Mouse (Mus musculus) thymus, adult 2 months (tissue): ENCODE measurements around the gene Unc80.

ENCODE experiments used
- CTCF ChIP-seq: fragments of 200-500 bp; IDR thresholded peaks from 2 replicates; pipeline ENCODE4 v1.5.1; 2012; ENCODE audit warnings: mild to moderate bottlenecking, control low read depth, low read length, moderate library complexity, borderline replicate concordance; ENCODE audit not compliant: control insufficient read depth, poor library complexity, insufficient read depth; ENCODE audit errors: extremely low read depth
- POLR2A ChIP-seq: fragments of 200-500 bp; IDR thresholded peaks from 2 replicates; pipeline ENCODE4 v1.6.1; 2012; ENCODE audit warnings: mild to moderate bottlenecking, low read length, control low read depth, moderate library complexity; ENCODE audit not compliant: control insufficient read depth, poor library complexity, insufficient read depth; ENCODE audit errors: extremely low read depth

DNA sequence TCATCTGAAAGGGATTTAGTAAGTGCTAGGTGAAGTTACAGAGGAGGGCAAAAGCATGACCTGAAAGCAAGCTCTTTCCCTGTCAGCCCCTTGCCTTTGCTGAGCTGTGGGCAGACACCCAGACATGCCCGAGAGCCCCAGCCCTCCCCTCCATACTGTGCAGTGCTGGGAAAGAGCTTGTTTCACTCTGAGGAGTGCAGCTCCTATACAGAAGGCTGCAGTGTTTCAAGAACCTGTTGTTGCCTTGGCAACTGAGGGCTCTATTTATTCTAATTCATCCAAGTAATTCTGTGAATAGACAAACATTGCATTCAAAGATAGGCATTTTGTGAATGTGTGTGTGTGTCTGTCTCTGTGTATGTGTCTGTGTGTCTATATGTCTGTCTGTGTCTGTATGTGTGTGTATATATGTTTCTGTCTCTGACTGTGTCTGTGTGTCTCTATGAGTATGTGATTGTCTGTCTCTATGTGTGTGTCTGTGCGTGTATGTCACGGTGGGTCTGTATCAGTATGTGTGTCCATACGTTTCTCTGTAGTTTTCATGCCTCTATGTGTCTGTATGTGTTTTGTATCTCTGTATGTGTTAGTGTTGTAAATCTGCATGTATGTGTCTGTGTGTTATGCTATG is 187.1 kb downstream of the Unc80 start:
- no peak for TF ChIP-seq CTCF
- no peak for TF ChIP-seq POLR2A
